Mouse (Mus musculus) cerebellum, postnatal 14 days (tissue): ENCODE measurements around the gene Adgrv1.
A peak's percentile ranks its signal among the peaks of the same experiment; 100 is the strongest.
"Not testable (repeated sequence)": the region's sequence is repeated elsewhere in the genome, so short reads cannot be mapped to it uniquely, and the experiment has no call there.

Experiments used
- DNase-seq, 2 experiments: peaks; one replicate each; pipeline ENCODE4 v3.0.0; 2021; ENCODE audit warnings: mixed read lengths in 2 of 2

The Adgrv1 gene

DNA sequence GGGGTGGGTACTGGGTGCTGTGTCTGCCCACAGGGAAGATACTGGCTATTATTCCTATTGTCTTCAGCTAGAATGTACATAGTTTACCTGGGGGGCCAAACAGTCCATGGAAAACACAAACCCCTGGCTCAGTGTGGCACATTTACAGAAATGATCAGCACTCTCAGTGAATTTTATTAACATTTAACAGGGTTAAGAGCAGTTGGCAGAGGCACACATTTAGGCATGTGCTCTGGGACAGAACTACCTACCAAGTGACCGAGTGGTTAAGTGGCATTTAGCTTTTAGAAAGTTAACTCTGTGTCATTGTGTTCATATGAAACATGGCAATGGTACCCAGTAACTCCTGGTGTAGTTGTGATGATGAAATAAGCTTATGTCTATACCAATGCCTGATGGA is 304.8 kb downstream of the Adgrv1 start:
- DNase-seq, result no peak

GRCm38 (mm10) chr13:81325606-81326215 is 307.2 kb downstream of the Adgrv1 start:
- DNase-seq, result no peak

DNA sequence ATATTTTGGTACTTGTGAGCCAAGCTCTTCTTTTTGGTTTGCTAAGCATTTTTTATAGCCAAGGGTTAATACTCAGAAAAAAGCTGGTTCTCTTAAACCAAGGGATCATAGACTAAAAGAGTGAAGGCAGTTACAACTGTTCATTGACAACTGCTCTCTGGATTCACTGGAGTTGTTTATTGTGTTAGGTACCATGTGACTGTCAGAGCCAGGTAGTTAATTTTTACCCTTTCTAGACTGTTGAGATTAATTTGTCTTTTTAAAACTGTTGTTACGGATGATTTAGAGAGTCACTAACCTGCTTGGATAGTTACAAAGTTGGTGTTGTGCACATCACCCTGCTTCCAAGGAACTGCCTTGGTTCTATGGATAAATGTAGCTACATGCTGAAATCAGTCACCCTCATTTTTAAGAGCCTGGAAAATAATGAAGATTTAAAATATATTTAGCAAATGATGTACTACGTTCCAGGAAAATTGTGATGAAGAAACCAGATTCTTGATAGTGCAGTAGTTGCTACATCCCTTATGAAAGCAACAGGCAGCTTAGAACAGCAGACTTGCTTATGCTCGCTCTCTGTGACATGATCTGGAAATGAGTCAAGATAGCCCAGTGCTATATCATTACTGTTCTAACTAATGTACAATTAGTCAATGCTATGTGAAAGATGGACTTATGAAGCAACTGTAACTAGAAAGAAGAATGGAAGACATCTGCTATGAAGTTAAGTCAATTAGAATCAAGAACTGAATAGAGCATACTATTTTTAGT is 309.2 kb downstream of the Adgrv1 start:
- DNase-seq, result no peak

GRCm38 (mm10) chr13:81316581-81316980 is 316.4 kb downstream of the Adgrv1 start:
- DNase-seq, result no peak

DNA sequence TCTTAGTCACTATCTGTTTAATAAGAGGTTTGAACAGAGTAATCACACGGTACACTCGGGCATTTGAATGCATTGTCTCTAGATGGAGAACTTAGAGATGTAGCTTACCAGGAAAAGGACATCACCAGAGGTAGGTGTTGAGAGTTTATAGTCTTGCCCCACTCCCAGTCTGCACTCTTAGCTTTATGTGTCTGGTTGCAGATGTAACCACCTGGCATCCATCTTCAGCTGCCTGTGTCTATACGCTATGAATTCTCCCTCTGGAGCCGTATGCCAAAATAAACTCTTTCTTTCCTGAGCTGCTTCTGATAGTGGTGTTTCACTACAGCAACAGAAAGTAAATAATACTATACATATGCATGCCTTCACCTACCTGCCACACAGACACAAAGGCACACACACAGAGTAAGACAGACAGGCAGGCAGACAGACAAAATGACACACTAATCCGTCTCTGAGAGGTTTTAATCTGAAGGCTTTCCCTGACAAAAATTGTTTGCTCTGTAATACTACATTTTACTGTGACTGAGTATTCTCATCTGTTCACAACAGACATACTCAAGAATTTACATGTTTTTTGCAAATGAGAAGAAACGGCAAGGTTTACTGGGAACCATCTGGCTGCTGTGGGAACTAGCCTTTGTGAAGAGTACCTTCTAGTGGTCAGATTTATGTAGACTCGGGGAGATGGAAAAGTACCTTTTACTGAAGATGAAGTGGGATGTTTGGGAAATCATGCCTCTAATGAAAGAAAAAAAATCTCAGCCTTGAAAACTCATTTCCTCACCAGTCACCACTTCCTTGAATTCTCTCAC is 318.4 kb downstream of the Adgrv1 start:
- DNase-seq, result peak in 1 of 2 experiments; percentile 21

DNA sequence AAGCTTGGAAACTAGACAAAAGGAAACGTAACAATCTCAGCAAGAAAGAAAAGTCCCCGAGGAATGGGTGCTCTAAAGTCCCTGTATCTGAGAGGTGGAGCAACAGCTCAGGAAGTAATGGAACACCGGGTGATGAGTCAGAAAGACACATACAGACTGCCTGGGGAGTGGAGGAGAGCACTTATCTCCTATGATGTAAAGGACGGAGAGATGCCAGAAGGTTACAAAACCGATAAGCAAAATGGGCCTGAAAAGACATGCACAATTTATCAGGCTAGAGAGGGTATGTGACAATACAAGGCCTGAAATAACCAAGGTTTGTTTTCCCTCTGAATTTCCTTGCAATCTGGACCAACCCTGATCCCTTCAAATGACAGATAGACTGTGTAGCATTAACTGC is 320.8 kb downstream of the Adgrv1 start:
- no peak for DNase-seq

DNA sequence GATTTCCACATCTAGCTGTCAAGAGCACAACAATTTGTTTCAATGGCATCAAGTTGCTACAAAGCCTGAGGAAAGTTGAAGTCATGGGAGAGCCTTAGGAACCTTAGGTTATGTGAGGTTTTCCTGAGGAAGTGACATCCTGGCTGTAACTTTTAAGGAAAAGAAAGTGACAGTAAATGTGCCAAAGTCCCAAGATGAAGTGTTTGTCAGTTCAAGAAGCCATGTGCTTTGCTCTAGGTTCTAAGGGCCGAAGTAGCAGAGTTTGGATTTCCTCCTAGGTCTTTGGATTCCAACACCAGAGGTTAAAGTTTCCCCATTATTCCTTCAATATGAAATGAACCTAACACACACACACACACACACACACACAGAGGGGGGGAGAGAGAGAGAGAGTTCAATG is 332.1 kb downstream of the Adgrv1 start:
- DNase-seq, result no peak

GRCm38 (mm10) chr13:81294106-81294505 is 338.8 kb downstream of the Adgrv1 start:
- peak in 1 of 2 experiments; percentile 7 for DNase-seq

- DNase-seq, result no peak
Measured at GRCm38 (mm10) chr13:81282193-81282592, 350.8 kb downstream of the Adgrv1 start.

GRCm38 (mm10) chr13:81280650-81281229 is 352.2 kb downstream of the Adgrv1 start:
- no peak for DNase-seq

DNA sequence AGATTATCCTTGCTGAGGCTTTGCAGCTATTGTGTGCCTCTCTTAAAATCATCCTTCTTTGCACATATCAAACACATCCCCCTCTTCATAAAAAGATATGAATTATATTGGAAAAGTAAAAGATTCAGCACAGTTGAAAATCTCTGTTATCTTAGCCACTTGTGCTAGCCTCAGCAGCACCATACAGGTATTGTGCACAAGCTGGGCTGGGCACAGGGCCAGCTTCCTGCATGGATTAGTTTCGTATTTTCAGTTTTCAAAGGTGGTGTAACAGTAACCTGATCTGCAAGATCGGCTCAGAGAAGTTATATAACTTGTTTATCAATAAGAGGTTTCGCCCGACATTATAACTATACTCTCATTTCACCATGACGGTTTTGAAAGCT is 353.6 kb downstream of the Adgrv1 start:
- peak; percentile 7 to 10 for DNase-seq

DNA sequence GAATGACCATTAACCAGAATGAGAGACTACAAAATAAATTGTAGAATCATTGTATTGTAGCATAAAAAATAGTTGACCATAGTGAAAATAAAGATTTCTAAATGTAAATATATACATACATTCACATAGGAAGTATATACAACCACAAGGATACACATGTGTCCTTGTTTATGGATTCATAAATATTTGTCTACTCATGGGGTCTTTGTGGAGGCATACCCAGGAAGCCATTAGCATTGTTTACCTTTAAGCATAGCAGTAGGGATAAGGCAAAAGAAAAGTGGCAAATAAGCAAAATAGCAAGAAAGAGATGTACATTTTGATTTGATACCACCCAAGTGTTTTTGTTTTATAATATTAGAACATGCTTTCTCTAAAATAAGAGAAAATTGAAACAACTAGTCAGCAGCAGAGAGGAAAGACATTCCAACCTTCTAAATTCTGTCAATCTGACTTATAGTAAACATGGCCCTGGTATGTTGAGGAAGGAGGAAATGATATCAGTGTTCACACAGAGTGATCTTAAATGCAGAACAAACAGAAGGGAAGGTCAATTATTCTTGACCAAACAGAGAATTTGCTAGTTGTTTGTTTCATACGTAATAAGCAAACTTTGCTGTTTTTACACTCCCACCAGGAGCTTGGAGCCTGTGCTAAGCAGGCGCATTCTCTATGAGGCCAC is 354.1 kb downstream of the Adgrv1 start:
- no peak for DNase-seq

- DNase-seq, result no peak
Measured at GRCm38 (mm10) chr13:81273837-81274236, 359.1 kb downstream of the Adgrv1 start.

GRCm38 (mm10) chr13:81270396-81270795 is 362.6 kb downstream of the Adgrv1 start:
- no peak for DNase-seq

GRCm38 (mm10) chr13:81269056-81269455 is 363.9 kb downstream of the Adgrv1 start:
- no peak for DNase-seq

- DNase-seq, result not testable (repeated sequence)
Measured at GRCm38 (mm10) chr13:81267489-81267888, 365.5 kb downstream of the Adgrv1 start.

DNA sequence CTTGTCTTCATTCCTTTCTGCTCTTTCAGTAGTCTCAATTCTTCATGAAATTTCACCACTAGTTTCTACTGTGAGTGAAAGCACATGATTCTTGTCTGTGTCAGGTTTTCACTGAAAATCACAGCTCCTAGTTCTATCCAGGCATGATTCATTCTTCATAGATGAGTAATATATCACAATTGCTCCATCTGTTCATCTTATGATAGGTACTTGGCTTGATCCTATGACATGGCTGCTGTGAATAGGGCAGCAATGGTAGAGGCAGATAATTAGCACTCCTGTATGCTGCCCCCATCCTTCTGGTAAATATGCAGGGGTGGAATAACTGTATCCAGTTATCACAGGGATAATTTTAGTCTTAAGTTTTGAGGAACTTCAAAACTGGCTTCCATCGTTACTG is 368.5 kb downstream of the Adgrv1 start:
- DNase-seq, result no peak

DNA sequence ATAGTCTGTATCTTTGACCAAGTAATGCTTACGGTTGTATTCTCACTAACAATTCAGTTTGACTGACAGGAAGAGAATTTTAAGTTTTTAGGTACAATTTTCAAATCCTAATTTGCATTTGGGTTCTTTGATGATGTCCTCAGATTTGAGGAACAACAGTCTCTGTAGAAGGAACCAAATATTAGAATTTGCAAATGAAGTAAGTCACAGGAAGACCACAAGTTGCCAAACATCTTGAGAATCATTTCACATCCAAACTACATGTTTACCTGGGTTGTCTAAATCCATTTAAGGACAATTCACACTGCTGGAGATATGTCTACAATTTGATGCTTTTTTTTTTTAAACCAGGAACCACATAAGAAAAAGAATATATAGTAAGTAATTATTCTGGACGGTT is 391.8 kb downstream of the Adgrv1 start:
- DNase-seq, result no peak

DNA sequence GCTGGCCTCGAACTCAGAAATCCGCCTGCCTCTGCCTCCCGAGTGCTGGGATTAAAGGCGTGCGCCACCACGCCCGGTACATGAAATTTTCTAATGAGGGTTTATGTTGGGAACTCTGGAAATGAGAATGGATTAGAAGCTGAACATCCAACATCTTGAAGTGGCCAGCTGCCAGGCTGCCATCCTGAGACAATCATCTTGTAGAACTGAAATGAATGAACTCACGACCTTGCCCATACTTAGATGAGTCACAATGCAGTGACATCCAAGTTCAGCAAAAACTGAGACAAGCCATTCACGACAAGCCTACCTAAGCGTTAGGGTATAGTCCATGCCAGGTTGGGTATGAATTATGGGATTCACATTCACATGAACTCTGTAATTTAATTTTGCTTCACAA is 393.1 kb downstream of the Adgrv1 start:
- no peak for DNase-seq

DNA sequence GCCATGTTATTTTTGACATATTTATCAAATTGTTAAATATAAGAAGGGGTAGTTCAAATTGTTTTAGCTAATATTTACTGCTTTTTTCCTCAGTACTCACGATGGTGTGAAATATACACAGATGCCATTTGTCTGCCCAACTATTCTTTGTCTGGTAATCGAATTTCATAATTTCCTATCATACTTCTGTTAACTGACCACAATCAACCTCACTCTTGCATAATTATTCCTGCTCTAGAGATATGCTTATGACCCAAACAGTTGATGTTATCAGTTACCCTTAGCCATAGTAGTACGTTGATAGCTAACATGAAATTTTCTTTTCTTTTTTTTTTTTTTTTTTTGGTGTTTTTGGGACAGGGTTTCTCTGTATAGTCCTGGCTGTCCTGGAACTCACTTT is 393.5 kb downstream of the Adgrv1 start:
- DNase-seq, result no peak

DNA sequence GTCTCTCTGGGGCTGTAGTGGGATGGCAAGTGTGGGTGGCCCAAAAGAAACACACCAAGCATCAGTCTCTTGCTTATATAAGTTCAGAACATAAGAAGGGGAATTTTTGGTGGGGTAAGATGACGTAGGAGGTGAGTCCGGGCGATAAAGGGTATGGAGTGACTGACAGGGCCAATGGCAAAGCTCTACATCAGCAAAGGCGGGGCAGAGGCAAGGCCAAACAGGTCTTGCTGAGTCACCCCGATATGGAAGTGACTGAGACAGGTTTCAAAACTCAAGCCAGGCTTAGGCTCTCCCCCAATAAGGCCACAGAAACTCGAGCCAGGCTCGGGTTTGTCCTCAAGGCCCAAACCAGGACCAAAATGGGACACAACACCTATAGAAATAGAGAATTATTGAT is 394.1 kb downstream of the Adgrv1 start:
- no peak for DNase-seq

GRCm38 (mm10) chr13:81237947-81238346 is 395.0 kb downstream of the Adgrv1 start:
- DNase-seq, result peak in 1 of 2 experiments; percentile 2
